Mouse (Mus musculus) hindbrain, postnatal 0 days (tissue): Measurements from ENCODE around the gene Pde4d. TPM values are rescaled to one million over a fixed set of nuclear protein-coding genes. Genes with fewer than 3 reads are reported as not detected.

ENCODE experiments used
- ATAC-seq: fragments of 200-750 bp; cut with Nextera tagmentation; 2 replicates; pipeline ENCODE4 v1.8.0; 2017; ENCODE audit warnings: mild to moderate bottlenecking, moderate TSS enrichment, moderate library complexity
- DNase-seq: peaks from one replicate; pipeline ENCODE4 v3.0.0-alpha.2; 2015; ENCODE audit warnings: low spot score
- H3K27ac ChIP-seq: fragments of 300-500 bp; sonication (generic); 2 replicates; pipeline ENCODE4 v1.5.1; 2014; ENCODE audit warnings: mild to moderate bottlenecking
- H3K27me3 ChIP-seq: fragments of 300-500 bp; sonication (generic); 2 replicates; pipeline ENCODE4 v1.6.1; 2014; ENCODE audit warnings: low read length, mixed read lengths; ENCODE audit not compliant: insufficient read depth
- H3K36me3 ChIP-seq: fragments of 300-500 bp; sonication (generic); 2 replicates; pipeline ENCODE4 v1.6.1; 2014; ENCODE audit warnings: low read length, mixed read lengths; ENCODE audit not compliant: insufficient read depth
- H3K4me1 ChIP-seq: fragments of 300-500 bp; sonication (generic); 2 replicates; pipeline ENCODE4 v1.6.1; 2014; ENCODE audit warnings: antibody characterized with exemption, low read length, mixed read lengths; ENCODE audit not compliant: insufficient read depth
- H3K4me2 ChIP-seq: fragments of 300-500 bp; sonication (generic); 2 replicates; pipeline ENCODE4 v1.6.1; 2014; ENCODE audit warnings: low read depth, mild to moderate bottlenecking, low read length, moderate library complexity, mixed read lengths
- H3K4me3 ChIP-seq: fragments of 300-500 bp; sonication (generic); 2 replicates; pipeline ENCODE4 v1.5.1; 2014; ENCODE audit warnings: low read length
- H3K9ac ChIP-seq: fragments of 300-500 bp; sonication (generic); replicated peaks from 2 replicates; pipeline ENCODE4 v1.6.1; 2014; ENCODE audit warnings: mild to moderate bottlenecking, low read length, moderate library complexity, mixed read lengths
- H3K9me3 ChIP-seq: fragments of 300-500 bp; sonication (generic); 2 replicates; pipeline ENCODE4 v1.6.1; 2016; ENCODE audit warnings: low read length, mixed read lengths
- CTCF ChIP-seq: IDR thresholded peaks from 2 replicates; pipeline ENCODE4 v1.5.1; 2016; ENCODE audit warnings: antibody characterized with exemption, control low read depth, low read depth
- WGBS: fragments of 180-500 bp; shearing (Covaris S2); extraction: QIAGEN DNeasy Blood & Tissue Kit; methylation state at CpG from one replicate; pipeline ENCODE4 v1.1.7; 2014; 5-methylcytosine and 5-hydroxymethylcytosine counted together
- polyA plus RNA-seq: library from polyadenylated mRNA; unstranded; fragments of >200 nt; fragmentation: Nextera tagmentation; extraction: Ambion mirVana; gene quantifications from 2 replicates; pipeline ENCODE4 v1.2.1, GENCODE M21; 2015
- total RNA-seq: library from RNA; depleted of rRNA; stranded (reverse); fragments of >200 nt; gene quantifications from 2 replicates; pipeline ENCODE4 v1.2.3, GENCODE M21; 2014

The Pde4d gene
- total and polyA plus RNA-seq, 2 experiments from 2014 or later = 19.3 to 77.1 TPM

DNA sequence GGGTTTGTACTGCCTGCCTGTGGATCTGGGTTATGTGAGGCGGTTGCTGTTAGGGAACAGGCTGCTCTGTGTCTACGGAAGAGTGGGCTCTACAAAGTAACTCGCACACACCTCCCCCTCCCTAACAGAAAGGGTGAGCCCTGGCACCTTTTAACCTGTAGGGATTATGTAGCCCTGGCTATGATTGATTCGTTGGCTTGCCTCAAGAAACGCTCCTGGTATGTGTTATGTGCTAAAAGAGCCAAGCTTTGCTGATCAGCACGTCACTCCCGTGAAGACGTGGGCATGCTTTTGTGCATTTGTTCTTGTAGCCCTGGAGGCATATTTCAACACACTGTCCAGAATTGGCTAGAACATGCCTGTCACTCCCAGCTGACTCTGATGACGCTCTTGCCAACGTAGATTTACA is 828.8 kb downstream of the Pde4d start:
- peak overlapping the region; percentile 43 for H3K4me2 ChIP-seq
- peak; percentile 71 for ATAC-seq
- no peak overlapping the region for H3K9ac ChIP-seq
- peaks cover 12% of the 10 kb centered on the region; the same call in 1 of the 2 replicates for H3K9me3 ChIP-seq
- 33% methylated on average over 10 of the region's 10 CpGs for WGBS
- DNase-seq = peak; percentile 36
- no peaks in the 10 kb centered on the region for H3K36me3 ChIP-seq
- H3K27me3 ChIP-seq = no peaks in the 10 kb centered on the region
- H3K4me3 ChIP-seq = no peak overlapping the region
- peaks cover 8% of the 10 kb centered on the region; the same call in 1 of the 2 replicates for H3K4me1 ChIP-seq
- no peak overlapping the region for H3K27ac ChIP-seq
- TF ChIP-seq CTCF = no peak

DNA sequence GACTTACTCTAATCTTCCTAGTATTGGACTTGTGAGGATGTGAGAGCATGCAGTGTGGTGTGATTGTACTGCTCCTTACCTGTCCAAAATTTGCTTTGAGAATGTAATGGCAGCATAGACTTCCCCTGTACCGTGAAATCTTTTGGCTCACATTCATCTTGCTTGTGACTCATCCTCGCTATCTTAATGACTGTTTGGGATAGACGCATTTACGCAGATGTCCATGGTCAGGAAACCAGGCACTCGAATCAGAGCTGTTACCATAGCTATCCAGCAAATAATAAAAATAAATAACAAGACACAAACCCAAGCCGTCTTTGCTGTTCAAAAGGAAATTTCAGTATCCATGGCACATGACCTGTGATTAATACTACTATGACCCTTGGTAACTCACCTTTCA is 829.5 kb downstream of the Pde4d start:
- Histone ChIP-seq H3K27ac (no peak overlapping the region), H3K36me3 (no peaks in the 10 kb centered on the region), H3K9ac (no peak overlapping the region), H3K4me3 (no peak overlapping the region), H3K4me2 (no peak overlapping the region; the same call in 1 of the 2 replicates), H3K4me1 (peaks cover 8% of the 10 kb centered on the region; the same call in 1 of the 2 replicates), H3K27me3 (no peaks in the 10 kb centered on the region), H3K9me3 (peaks cover 12% of the 10 kb centered on the region; the same call in 1 of the 2 replicates)
- no peak for TF ChIP-seq CTCF
- 80% methylated on average over 6 of the region's 6 CpGs for WGBS
- DNase-seq (no peak), ATAC-seq (no peak)

DNA sequence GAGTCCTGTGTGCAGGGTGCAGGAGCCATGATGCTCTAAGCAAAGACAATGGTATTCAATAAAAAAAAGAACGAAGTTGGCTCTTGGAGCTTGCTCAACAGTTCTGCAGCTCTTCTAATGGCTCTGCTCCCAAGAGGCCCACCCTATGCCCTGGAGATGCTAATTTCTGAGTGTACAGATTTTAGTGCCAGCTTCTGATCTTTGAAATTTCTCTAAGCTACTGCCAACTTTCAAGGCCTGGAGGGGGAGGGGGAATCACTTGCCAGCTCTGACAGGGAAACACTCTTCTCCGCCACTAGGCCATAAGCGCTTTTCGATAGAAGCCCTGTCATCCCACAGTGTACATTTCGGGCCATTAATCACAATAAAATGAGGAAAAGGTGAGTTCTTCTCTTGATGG is 830.7 kb downstream of the Pde4d start:
- H3K4me3 ChIP-seq = no peak overlapping the region
- H3K27me3 ChIP-seq = no peaks in the 10 kb centered on the region
- H3K36me3 ChIP-seq = no peaks in the 10 kb centered on the region
- H3K9ac ChIP-seq = no peak overlapping the region
- DNase-seq = peak; percentile 42
- H3K4me2 ChIP-seq = no peak overlapping the region
- peaks cover 4% of the 10 kb centered on the region; the same call in 1 of the 2 replicates for H3K9me3 ChIP-seq
- peaks cover 8% of the 10 kb centered on the region; the same call in 1 of the 2 replicates for H3K4me1 ChIP-seq
- 81% methylated on average over 5 of the region's 5 CpGs for WGBS
- no peak for TF ChIP-seq CTCF
- no peak overlapping the region for H3K27ac ChIP-seq
- ATAC-seq = no peak

DNA sequence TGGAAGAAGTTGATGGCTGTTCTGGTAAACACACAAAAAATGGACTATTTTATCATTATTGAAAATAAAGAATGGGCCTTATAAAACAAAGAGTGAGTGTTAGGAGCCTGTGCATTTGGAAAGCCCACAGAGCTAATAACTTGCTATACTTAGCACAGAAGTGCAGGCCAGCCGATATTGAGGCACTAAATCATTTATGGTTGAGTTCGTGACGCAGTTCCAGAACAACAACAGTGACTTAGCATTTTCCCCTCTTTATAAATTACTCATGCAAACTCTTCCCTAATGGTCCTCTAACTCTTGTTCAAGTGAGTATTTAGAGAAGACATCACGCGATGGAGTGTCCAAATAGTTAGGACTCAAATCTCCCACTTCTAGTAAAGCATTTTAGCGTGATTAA is 837.7 kb downstream of the Pde4d start:
- ATAC-seq (no peak), DNase-seq (no peak)
- H3K27ac ChIP-seq = no peak overlapping the region
- no peaks in the 10 kb centered on the region for H3K4me1 ChIP-seq
- no peak for TF ChIP-seq CTCF
- no peak overlapping the region for H3K9ac ChIP-seq
- no peaks in the 10 kb centered on the region for H3K27me3 ChIP-seq
- WGBS = 88% methylated on average over 6 of the region's 6 CpGs
- no peak overlapping the region for H3K4me3 ChIP-seq
- no peaks in the 10 kb centered on the region for H3K36me3 ChIP-seq
- no peaks in the 10 kb centered on the region for H3K9me3 ChIP-seq
- no peak overlapping the region for H3K4me2 ChIP-seq

DNA sequence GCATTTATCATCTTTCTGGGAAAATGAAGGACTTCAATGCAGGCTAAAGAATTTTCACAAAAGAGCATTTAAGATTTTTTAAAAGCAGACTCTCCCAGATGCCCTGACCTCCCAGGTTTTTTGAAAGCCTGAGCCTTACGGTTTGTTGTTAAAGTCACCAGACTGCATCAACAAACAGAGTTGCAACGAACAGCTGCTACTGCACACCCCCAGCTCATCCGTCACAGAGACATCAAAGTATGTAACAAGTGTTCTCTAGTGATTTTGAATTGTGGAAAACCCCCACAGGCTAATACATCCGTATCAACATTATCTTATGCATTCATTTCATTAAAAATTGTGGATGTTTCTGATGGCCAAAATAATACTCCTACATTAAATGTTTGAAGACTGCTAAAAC is 841.2 kb downstream of the Pde4d start:
- H3K27me3 ChIP-seq = no peaks in the 10 kb centered on the region
- H3K27ac ChIP-seq = no peak overlapping the region
- H3K9me3 ChIP-seq = no peaks in the 10 kb centered on the region
- ATAC-seq = no peak
- 32% methylated on average over 4 of the region's 4 CpGs for WGBS
- TF ChIP-seq CTCF = no peak
- no peak overlapping the region for H3K4me2 ChIP-seq
- H3K36me3 ChIP-seq = no peaks in the 10 kb centered on the region
- no peak overlapping the region for H3K9ac ChIP-seq
- no peak for DNase-seq
- H3K4me1 ChIP-seq = no peaks in the 10 kb centered on the region
- no peak overlapping the region for H3K4me3 ChIP-seq

DNA sequence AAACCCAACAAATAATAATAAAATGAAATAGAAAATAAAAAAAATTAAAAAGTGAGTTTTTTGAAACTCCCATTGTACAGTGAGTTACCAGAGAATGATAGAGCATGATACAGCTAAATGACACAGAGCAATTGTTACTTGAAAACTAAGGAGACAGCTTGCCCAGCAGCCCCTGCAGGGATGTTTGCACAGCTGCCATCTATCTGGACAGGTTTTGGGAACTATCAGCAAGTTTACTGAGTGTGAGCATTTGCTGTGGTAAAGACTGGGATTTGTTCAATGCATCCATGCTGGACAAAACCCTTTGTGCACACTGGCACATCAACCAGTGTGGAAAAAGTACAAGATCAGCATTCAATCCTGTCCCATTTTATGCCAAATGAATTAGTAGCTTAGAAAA is 843.3 kb downstream of the Pde4d start:
- no peaks in the 10 kb centered on the region for H3K4me1 ChIP-seq
- H3K27ac ChIP-seq = no peak overlapping the region
- H3K27me3 ChIP-seq = no peaks in the 10 kb centered on the region
- H3K9me3 ChIP-seq = no peaks in the 10 kb centered on the region
- ATAC-seq (no peak), DNase-seq (no peak)
- H3K9ac ChIP-seq = no peak overlapping the region
- no peaks in the 10 kb centered on the region for H3K36me3 ChIP-seq
- no peak overlapping the region for H3K4me2 ChIP-seq
- no peak overlapping the region for H3K4me3 ChIP-seq
- TF ChIP-seq CTCF = no peak

DNA sequence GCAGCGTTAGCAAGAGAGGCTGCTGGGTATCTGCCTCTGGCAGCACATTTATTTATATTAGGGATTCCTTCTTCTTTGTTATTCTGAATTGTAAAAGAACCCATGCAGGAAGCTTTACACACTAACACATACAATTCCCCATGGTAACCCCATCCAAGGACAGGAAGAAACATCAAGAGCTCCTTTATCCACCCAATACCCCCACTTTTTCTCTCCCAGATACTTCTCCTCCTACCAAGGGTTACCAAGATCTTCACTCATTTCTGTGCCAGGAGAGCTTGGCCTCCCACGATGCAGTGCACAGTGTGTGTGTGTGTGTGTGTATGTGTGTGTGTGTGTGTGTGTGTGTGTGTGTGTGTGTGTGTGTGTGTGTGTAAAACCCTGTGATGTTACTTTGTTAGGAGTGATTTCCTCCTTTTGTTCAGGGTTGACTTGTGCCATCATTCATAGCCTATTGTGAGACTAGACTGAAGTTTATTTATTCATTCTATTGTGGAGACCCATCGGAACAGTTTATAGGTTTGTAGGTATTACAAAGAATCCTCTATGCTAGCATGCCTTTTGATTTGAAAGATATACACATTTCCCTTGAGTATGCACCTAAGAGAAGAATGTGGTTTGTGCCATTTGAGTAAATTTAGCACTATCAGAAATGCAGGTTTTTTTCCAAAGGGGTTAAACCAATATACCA is 846.7 kb downstream of the Pde4d start:
- no peaks in the 10 kb centered on the region for H3K9me3 ChIP-seq
- H3K4me1 ChIP-seq = no peaks in the 10 kb centered on the region
- no peak overlapping the region for H3K9ac ChIP-seq
- H3K4me2 ChIP-seq = no peak overlapping the region
- ATAC-seq = peak; percentile 74; the same call in 1 of the 2 replicates
- peak; percentile 35 for DNase-seq
- TF ChIP-seq CTCF = no peak
- no peak overlapping the region for H3K4me3 ChIP-seq
- WGBS = 32% methylated on average over 3 of the region's 3 CpGs
- no peak overlapping the region for H3K27ac ChIP-seq
- no peaks in the 10 kb centered on the region for H3K36me3 ChIP-seq
- no peaks in the 10 kb centered on the region for H3K27me3 ChIP-seq
